Mouse (Mus musculus) G1E (cell line): ENCODE data around the gene Colgalt1.

Source experiments
- CTCF ChIP-seq: IDR thresholded peaks from 2 replicates; pipeline ENCODE4 v1.5.1; 2012; ENCODE audit warnings: low read depth, low read length, inconsistent platforms, mixed read lengths
- GATA1 ChIP-seq: IDR thresholded peaks from 2 replicates; pipeline ENCODE4 v1.6.1; 2012; ENCODE audit warnings: borderline replicate concordance, low read length, inconsistent platforms, mixed read lengths
- GATA2 ChIP-seq: IDR thresholded peaks from 2 replicates; pipeline ENCODE4 v1.6.1; 2012; ENCODE audit warnings: low read depth, low read length, inconsistent platforms, borderline replicate concordance
- POLR2AphosphoS5 ChIP-seq: IDR thresholded peaks from 2 replicates; pipeline ENCODE4 v1.6.1; 2012; ENCODE audit warnings: low read depth, low read length, inconsistent platforms; ENCODE audit not compliant: insufficient replicate concordance

GRCm38 (mm10) chr8:71627265-71628099, 16.7 kb downstream of the Colgalt1 start:
- TF ChIP-seq CTCF (no peak), GATA1 (no peak), GATA2 (no peak), POLR2AphosphoS5 (no peak)
